In genomic region chr1:72875708-72876107, GRCm38 (mm10) we compare ENCODE assay signal across 10 mouse cellular contexts. TPM values are rescaled to one million over a fixed set of nuclear protein-coding genes. Genes with fewer than 3 reads are reported as not detected.
DNase-seq lines count a peak whose midpoint lies in the region; ATAC-seq lines count a peak whose summit lies in the region.
"Had no signal": no experiment of that assay in that cellular context is flagged by ENCODE, and none has a peak within 500 bp of the region (broad histone marks: within the 10 kb centered on the region; RNA-seq: fewer than 3 reads in every experiment).

No protein-coding gene starts in this region.

- no peak overlapping the region; the same call in 1 of the 2 replicates for H3K9ac ChIP-seq in heart, embryonic 14.5 days (ENCODE audit: low read length)
- H3K9ac ChIP-seq in forebrain, embryonic 12.5 days: no peak overlapping the region
- H3K9ac ChIP-seq in limb, embryonic 15.5 days: no peak overlapping the region

- no peak for DNase-seq in heart, adult 8-10 months (ENCODE audit: low spot score)
- DNase-seq in embryonic facial prominence, embryonic 10.5 days (ENCODE audit: low spot score): no peak
- no peak for DNase-seq in right cerebral cortex, postnatal 14 days
- no peak for DNase-seq in adrenal gland, adult 18-20 months (ENCODE audit: low spot score in 2 of 2)
- no peak for DNase-seq in testis, postnatal 10 days (ENCODE audit: low spot score)
- DNase-seq: gastrocnemius, postnatal 14 days; thymus, postnatal 36 days had no signal

- H3K9me3 ChIP-seq in heart, embryonic 14.5 days (ENCODE audit: control insufficient read depth, low read length): no peaks in the 10 kb centered on the region
- no peaks in the 10 kb centered on the region for H3K9me3 ChIP-seq in embryonic facial prominence, embryonic 10.5 days
- H3K9me3 ChIP-seq in forebrain, embryonic 12.5 days: no peaks in the 10 kb centered on the region
- no peaks in the 10 kb centered on the region for H3K9me3 ChIP-seq in limb, embryonic 15.5 days

- peak overlapping the region; percentile 98; the same call in 1 of the 2 replicates for H3K4me2 ChIP-seq in heart, embryonic 14.5 days (ENCODE audit: low read length)
- peak overlapping the region; percentile 85 for H3K4me2 ChIP-seq in forebrain, embryonic 12.5 days
- 0 out of 2 replicates have a peak overlapping the region, but pooled peaks have one; percentile 10 for H3K4me2 ChIP-seq in limb, embryonic 15.5 days

- no peak for ATAC-seq in heart, embryonic 14.5 days (ENCODE audit: insufficient number of reproducible peaks, insufficient read depth, low FRiP score, low read depth)
- ATAC-seq in forebrain, embryonic 12.5 days (ENCODE audit: low FRiP score): no peak
- ATAC-seq in limb, embryonic 15.5 days (ENCODE audit: insufficient number of reproducible peaks, low FRiP score, low TSS enrichment, low read depth): no peak

- H3K4me3 ChIP-seq in heart, embryonic 14.5 days (ENCODE audit: control insufficient read depth in 1 of 2, insufficient read depth in 1 of 2, low read depth in 1 of 2, low read length in 2 of 2): no peak overlapping the region; a peak in 1 of 4 replicates
- H3K4me3 ChIP-seq in embryonic facial prominence, embryonic 10.5 days: peak overlapping the region; percentile 67
- no peak overlapping the region for H3K4me3 ChIP-seq in forebrain, embryonic 12.5 days (replicated peaks)
- no peak overlapping the region; the same call in 1 of the 2 replicates for H3K4me3 ChIP-seq in limb, embryonic 15.5 days

- 18% methylated on average over 3 of the region's 3 CpGs for WGBS in heart, embryonic 14.5 days
- 2% methylated on average over 3 of the region's 3 CpGs for WGBS in embryonic facial prominence, embryonic 10.5 days
- 5% methylated on average over 3 of the region's 3 CpGs for WGBS in forebrain, embryonic 12.5 days
- 7% methylated on average over 3 of the region's 3 CpGs for WGBS in limb, embryonic 15.5 days

- no peaks in the 10 kb centered on the region for H3K27me3 ChIP-seq in heart, embryonic 14.5 days (ENCODE audit: control insufficient read depth, insufficient read depth, low read length)
- H3K27me3 ChIP-seq in embryonic facial prominence, embryonic 10.5 days (replicated peaks; ENCODE audit: low read depth, poor library complexity, severe bottlenecking): peaks cover 71% of the 10 kb centered on the region
- peaks cover 11% of the 10 kb centered on the region for H3K27me3 ChIP-seq in forebrain, embryonic 12.5 days
- peaks cover 5% of the 10 kb centered on the region; the same call in 1 of the 2 replicates for H3K27me3 ChIP-seq in limb, embryonic 15.5 days

- no peaks in the 10 kb centered on the region for H3K36me3 ChIP-seq in heart, embryonic 14.5 days (ENCODE audit: control insufficient read depth, insufficient read depth, low read length)
- no peaks in the 10 kb centered on the region for H3K36me3 ChIP-seq in embryonic facial prominence, embryonic 10.5 days (replicated peaks)
- H3K36me3 ChIP-seq in forebrain, embryonic 12.5 days (replicated peaks): no peaks in the 10 kb centered on the region
- no peaks in the 10 kb centered on the region for H3K36me3 ChIP-seq in limb, embryonic 15.5 days

- peaks cover 11 to 21% of the 10 kb centered on the region in 2 experiments for H3K4me1 ChIP-seq in heart, embryonic 14.5 days (ENCODE audit: control insufficient read depth in 2 of 2, insufficient read depth in 2 of 2, low read length in 2 of 2)
- H3K4me1 ChIP-seq in embryonic facial prominence, embryonic 10.5 days: peaks cover 69% of the 10 kb centered on the region
- H3K4me1 ChIP-seq in forebrain, embryonic 12.5 days: peaks cover 50% of the 10 kb centered on the region
- peaks cover 57% of the 10 kb centered on the region for H3K4me1 ChIP-seq in limb, embryonic 15.5 days

- no peak overlapping the region for H3K27ac ChIP-seq in heart, embryonic 14.5 days (replicated peaks in 1 of 2; ENCODE audit: control insufficient read depth in 1 of 2, insufficient read depth in 1 of 2, low read depth in 2 of 2, low read length in 2 of 2)
- H3K27ac ChIP-seq in embryonic facial prominence, embryonic 10.5 days (replicated peaks): peak overlapping the region; percentile 84; the same call in 1 of the 2 replicates
- peak overlapping the region; percentile 89; the same call in 1 of the 2 replicates for H3K27ac ChIP-seq in forebrain, embryonic 12.5 days
- no peak overlapping the region for H3K27ac ChIP-seq in limb, embryonic 15.5 days

RNA-seq across cellular contexts. Expression of gene Igfbp5, which starts 1.0 kb away (rescaled TPM):
- polyA plus RNA-seq in heart, embryonic 14.5 days (2014; fragmentation: Nextera tagmentation; extraction: Ambion mirVana): 64.3 and 90.1 TPM in 2 replicates
- total RNA-seq in heart, adult 8-10 months (2022): 100 to 1,000 TPM in 3 of 4 experiments, 10 to 100 TPM in 1; 89.6 to 129 (median 119) TPM
- polyA plus RNA-seq in embryonic facial prominence, embryonic 10.5 days (2016; fragmentation: Nextera tagmentation; extraction: Ambion mirVana): 75.4 and 87.4 TPM in 2 replicates
- 55.5 and 60.0 TPM in 2 replicates for polyA plus RNA-seq in forebrain, embryonic 12.5 days (2016; fragmentation: Nextera tagmentation; extraction: Ambion mirVana)
- polyA plus RNA-seq in limb, embryonic 15.5 days (2015; fragmentation: Nextera tagmentation; extraction: Ambion mirVana): 108 and 118 TPM in 2 replicates
- 100 to 1,000 TPM in 1 of 2 experiments, 10 to 100 TPM in 1; 99.0 to 159 TPM for total RNA-seq in adrenal gland, adult 18-20 months (2021)

RNA-seq across cellular contexts. Expression of gene Igfbp2, which starts 51.4 kb away (rescaled TPM):
- polyA plus RNA-seq in heart, embryonic 14.5 days (2014; fragmentation: Nextera tagmentation; extraction: Ambion mirVana): 53.2 and 67.5 TPM in 2 replicates
- total RNA-seq in heart, adult 8-10 months (2022): under 1 TPM in 3 of 4 experiments, not detected in 1; 0.27 to 0.66 (median 0.31) TPM
- 474 and 479 TPM in 2 replicates for polyA plus RNA-seq in embryonic facial prominence, embryonic 10.5 days (2016; fragmentation: Nextera tagmentation; extraction: Ambion mirVana)
- 427 and 524 TPM in 2 replicates for polyA plus RNA-seq in forebrain, embryonic 12.5 days (2016; fragmentation: Nextera tagmentation; extraction: Ambion mirVana)
- 379 and 399 TPM in 2 replicates for polyA plus RNA-seq in limb, embryonic 15.5 days (2015; fragmentation: Nextera tagmentation; extraction: Ambion mirVana)
- 1 to 10 TPM; 1.2 to 4.1 TPM for total RNA-seq in adrenal gland, adult 18-20 months (2021)

Comparison
In these comparisons a context has a peak if more than half of its experiments do, and no peak if none do; other contexts are left out.
1. H3K27ac ChIP-seq: peak in embryonic facial prominence, embryonic 10.5 days (single experiment) and forebrain, embryonic 12.5 days (single experiment); none in heart, embryonic 14.5 days (0 of 2) and limb, embryonic 15.5 days (single experiment).
2. H3K4me2 ChIP-seq: peak in every context shown above with its lines; median percentile 98 in heart, embryonic 14.5 days; 85 in forebrain, embryonic 12.5 days; 10 in limb, embryonic 15.5 days.